Mouse (Mus musculus): ENCODE measurements around the gene Etv1. TPM values are rescaled to one million over a fixed set of nuclear protein-coding genes. Genes with fewer than 3 reads are reported as not detected.

Etv1 gene
- 0.14 TPM for polyA plus RNA-seq (2017; shearing (Covaris generic))

GRCm38 (mm10) chr12:38779186-38779777 is at the start of gene Etv1:
Etv1 (plus strand) TSS chr12:38779380.

Data from effector memory CD4-positive, alpha-beta T cell, adult 5 months (primary cell).